Comparison of ENCODE assay signal across 10 mouse cellular contexts in the genomic region with DNA sequence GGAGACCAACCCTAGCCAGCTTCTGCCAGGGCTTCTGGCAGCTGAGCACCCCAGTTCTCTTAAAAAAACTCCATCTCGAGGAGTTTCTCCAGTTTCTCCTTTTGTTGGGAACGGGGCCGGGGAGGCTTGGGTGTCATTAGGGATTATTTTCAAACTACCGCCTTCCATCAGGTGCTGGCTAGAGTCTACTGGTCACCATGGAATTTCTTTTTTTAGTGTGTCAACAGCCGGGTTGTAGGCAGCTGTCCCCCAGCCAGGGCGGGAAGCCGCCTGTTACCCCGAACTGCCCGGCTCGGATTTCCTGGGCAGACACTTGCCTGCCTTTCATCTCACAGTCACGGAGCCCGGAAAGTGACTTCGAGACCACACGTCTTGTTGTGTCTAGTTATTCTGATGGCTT. TPM values are rescaled to one million over a fixed set of nuclear protein-coding genes. Genes with fewer than 3 reads are reported as not detected.
DNase-seq lines count a peak whose midpoint lies in the region; ATAC-seq and TF ChIP-seq lines count a peak whose summit lies in the region.
"Had no signal": no experiment of that assay in that cellular context is flagged by ENCODE, and none has a peak within 500 bp of the region (broad histone marks: within the 10 kb centered on the region; RNA-seq: fewer than 3 reads in every experiment).

No protein-coding gene starts in this region.

- no peak for TF ChIP-seq CTCF in left cerebral cortex, adult 2 months (IDR thresholded peaks at IDR 0.05)

- H3K27ac ChIP-seq in kidney, embryonic 15.5 days = no peak overlapping the region; the same call in 1 of the 2 replicates
- H3K27ac ChIP-seq in embryonic facial prominence, embryonic 15.5 days (replicated peaks) = peak overlapping the region; percentile 63; the same call in 1 of the 2 replicates
- H3K27ac ChIP-seq in liver, embryonic 12.5 days = peak overlapping the region; percentile 38; the same call in 1 of the 2 replicates
- H3K27ac ChIP-seq in left cerebral cortex, adult 2 months = no peak overlapping the region

- H3K4me3 ChIP-seq in kidney, embryonic 15.5 days (replicated peaks) = no peak overlapping the region
- no peak overlapping the region for H3K4me3 ChIP-seq in embryonic facial prominence, embryonic 15.5 days (replicated peaks)
- H3K4me3 ChIP-seq in liver, embryonic 12.5 days = no peak overlapping the region
- H3K4me3 ChIP-seq in left cerebral cortex, adult 2 months = no peak overlapping the region

- H3K36me3 ChIP-seq in kidney, embryonic 15.5 days = peaks cover 24% of the 10 kb centered on the region
- H3K36me3 ChIP-seq in embryonic facial prominence, embryonic 15.5 days = peaks cover 19% of the 10 kb centered on the region; the same call in 1 of the 2 replicates
- H3K36me3 ChIP-seq in liver, embryonic 12.5 days = peaks cover 23% of the 10 kb centered on the region

- intact Hi-C loops in left cerebral cortex, adult 2 months (cut with DNase I) = no loop called here

- H3K4me2 ChIP-seq in kidney, embryonic 15.5 days = 0 out of 2 replicates have a peak overlapping the region, but pooled peaks have one; percentile 6
- H3K4me2 ChIP-seq in embryonic facial prominence, embryonic 15.5 days (replicated peaks) = no peak overlapping the region
- H3K4me2 ChIP-seq in liver, embryonic 12.5 days = 0 out of 2 replicates have a peak overlapping the region, but pooled peaks have one; percentile 21

- DNase-seq in kidney, adult 18-20 months = no peak
- DNase-seq in gastrocnemius, adult 8-10 months (ENCODE audit: low spot score in 2 of 2) = peak; percentile 63 to 71
- DNase-seq in left cerebral cortex, adult 2 months (ENCODE audit: extremely low spot score in 1 of 2, low spot score in 2 of 2) = no peak
- DNase-seq: adrenal gland, postnatal 14 days; cerebellum, adult 8-10 months; kidney, adult 8-10 months had no signal

- 12% methylated on average over 14 of the region's 14 CpGs for WGBS in kidney, embryonic 15.5 days
- 33% methylated on average over 14 of the region's 14 CpGs for WGBS in embryonic facial prominence, embryonic 15.5 days
- 64% methylated on average over 14 of the region's 14 CpGs for WGBS in liver, embryonic 12.5 days (ENCODE audit: insufficient replicate concordance)

- no peaks in the 10 kb centered on the region for H3K27me3 ChIP-seq in kidney, embryonic 15.5 days
- no peaks in the 10 kb centered on the region for H3K27me3 ChIP-seq in embryonic facial prominence, embryonic 15.5 days
- no peaks in the 10 kb centered on the region; the same call in 1 of the 2 replicates for H3K27me3 ChIP-seq in liver, embryonic 12.5 days (replicated peaks)

- ATAC-seq in kidney, embryonic 15.5 days (replicated peaks; ENCODE audit: low FRiP score) = no peak
- ATAC-seq in embryonic facial prominence, embryonic 15.5 days (ENCODE audit: insufficient number of reproducible peaks, low FRiP score, low TSS enrichment, low read depth) = no peak
- no peak for ATAC-seq in liver, embryonic 12.5 days
- no peak for ATAC-seq in activated CD4-positive, CD25-positive, alpha-beta regulatory T cell, adult 4 months

- H3K4me1 ChIP-seq in kidney, embryonic 15.5 days = peaks cover 48% of the 10 kb centered on the region
- H3K4me1 ChIP-seq in embryonic facial prominence, embryonic 15.5 days = peaks cover 32% of the 10 kb centered on the region
- peaks cover 24% of the 10 kb centered on the region for H3K4me1 ChIP-seq in liver, embryonic 12.5 days

- H3K9ac ChIP-seq in kidney, embryonic 15.5 days = no peak overlapping the region
- no peak overlapping the region for H3K9ac ChIP-seq in embryonic facial prominence, embryonic 15.5 days
- H3K9ac ChIP-seq in liver, embryonic 12.5 days = no peak overlapping the region

- no peaks in the 10 kb centered on the region for H3K9me3 ChIP-seq in kidney, embryonic 15.5 days (replicated peaks)
- H3K9me3 ChIP-seq in embryonic facial prominence, embryonic 15.5 days (replicated peaks) = no peaks in the 10 kb centered on the region
- H3K9me3 ChIP-seq in liver, embryonic 12.5 days (replicated peaks) = no peaks in the 10 kb centered on the region

RNA-seq across cellular contexts. Expression of gene Srsf3, which starts 18.4 kb away (rescaled TPM):
- 605 and 671 TPM in 2 replicates for polyA plus RNA-seq in kidney, embryonic 15.5 days (2015; fragmentation: Nextera tagmentation; extraction: Ambion mirVana)
- 485 and 487 TPM in 2 replicates for polyA plus RNA-seq in embryonic facial prominence, embryonic 15.5 days (2015; fragmentation: Nextera tagmentation; extraction: Ambion mirVana)
- 10 to 100 TPM; 29.4 to 43.1 (median 37.1) TPM for total RNA-seq in gastrocnemius, adult 8-10 months (2022)
- polyA plus RNA-seq in liver, embryonic 12.5 days (2016; fragmentation: Nextera tagmentation; extraction: Ambion mirVana) = 372 and 377 TPM in 2 replicates
- 100 to 1,000 TPM; 113 to 114 TPM for total RNA-seq in left cerebral cortex, adult 2 months (2021)
- 100 to 1,000 TPM; 265 to 364 TPM for polyA plus RNA-seq in activated CD4-positive, CD25-positive, alpha-beta regulatory T cell, adult 4 months (2017; shearing (Covaris generic))

RNA-seq across cellular contexts. Expression of gene Cdkn1a, which starts 40.0 kb away (rescaled TPM):
- 62.2 and 79.3 TPM in 2 replicates for polyA plus RNA-seq in kidney, embryonic 15.5 days (2015; fragmentation: Nextera tagmentation; extraction: Ambion mirVana)
- polyA plus RNA-seq in embryonic facial prominence, embryonic 15.5 days (2015; fragmentation: Nextera tagmentation; extraction: Ambion mirVana) = 347 and 357 TPM in 2 replicates
- total RNA-seq in gastrocnemius, adult 8-10 months (2022) = 10 to 100 TPM in 3 of 4 experiments, 1 to 10 TPM in 1; 9.8 to 33.8 (median 12.1) TPM
- polyA plus RNA-seq in liver, embryonic 12.5 days (2016; fragmentation: Nextera tagmentation; extraction: Ambion mirVana) = 8.3 and 9.6 TPM in 2 replicates
- total RNA-seq in left cerebral cortex, adult 2 months (2021) = 10 to 100 TPM; 40.6 to 64.4 TPM
- 10 to 100 TPM in 1 of 2 experiments, 1 to 10 TPM in 1; 7.5 to 12.1 TPM for polyA plus RNA-seq in activated CD4-positive, CD25-positive, alpha-beta regulatory T cell, adult 4 months (2017; shearing (Covaris generic))

RNA-seq across cellular contexts. Expression of gene Stk38, which starts 43.0 kb away (rescaled TPM):
- 98.5 and 105 TPM in 2 replicates for polyA plus RNA-seq in kidney, embryonic 15.5 days (2015; fragmentation: Nextera tagmentation; extraction: Ambion mirVana)
- 111 and 122 TPM in 2 replicates for polyA plus RNA-seq in embryonic facial prominence, embryonic 15.5 days (2015; fragmentation: Nextera tagmentation; extraction: Ambion mirVana)
- total RNA-seq in gastrocnemius, adult 8-10 months (2022) = 10 to 100 TPM; 19.5 to 22.5 (median 19.8) TPM
- polyA plus RNA-seq in liver, embryonic 12.5 days (2016; fragmentation: Nextera tagmentation; extraction: Ambion mirVana) = 56.7 and 58.2 TPM in 2 replicates
- 10 to 100 TPM; 53.5 to 58.6 TPM for total RNA-seq in left cerebral cortex, adult 2 months (2021)
- polyA plus RNA-seq in activated CD4-positive, CD25-positive, alpha-beta regulatory T cell, adult 4 months (2017; shearing (Covaris generic)) = 100 to 1,000 TPM; 196 to 222 TPM

Comparison
In these comparisons a context has a peak if more than half of its experiments do, and no peak if none do; other contexts are left out.
1. H3K27ac ChIP-seq: peak in embryonic facial prominence, embryonic 15.5 days (single experiment) and liver, embryonic 12.5 days (single experiment); none in kidney, embryonic 15.5 days (single experiment) and left cerebral cortex, adult 2 months (single experiment).
2. DNase-seq: peak in gastrocnemius, adult 8-10 months (2 of 2); none in kidney, adult 18-20 months (single experiment) and left cerebral cortex, adult 2 months (0 of 2).